ENCODE assay signal across 9 mouse cellular contexts in the genomic region with DNA sequence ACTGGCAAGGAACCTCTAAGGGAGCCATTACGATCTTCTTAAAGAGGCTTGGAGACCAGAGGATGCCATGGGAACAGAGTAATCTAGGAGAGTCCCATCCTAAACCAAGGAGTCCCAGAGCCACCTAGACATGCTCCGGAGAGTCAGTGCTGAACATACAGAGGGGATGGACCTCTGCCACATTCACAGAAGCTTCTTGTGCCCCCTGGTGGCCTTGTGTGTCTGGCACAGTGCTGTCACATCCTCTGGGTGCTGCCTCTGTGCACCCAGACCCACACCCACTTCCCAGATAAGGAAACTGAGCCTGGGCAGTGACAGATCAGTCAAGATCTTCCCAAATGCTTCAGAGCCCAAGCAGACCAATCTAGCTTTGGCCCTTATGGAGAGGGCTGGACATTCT. TPM values are rescaled to one million over a fixed set of nuclear protein-coding genes. Genes with fewer than 3 reads are reported as not detected.
DNase-seq lines count a peak whose midpoint lies in the region; TF ChIP-seq lines count a peak whose summit lies in the region.
"Had no signal": no experiment of that assay in that cellular context is flagged by ENCODE, and none has a peak within 500 bp of the region (broad histone marks: within the 10 kb centered on the region; RNA-seq: fewer than 3 reads in every experiment).

No protein-coding gene starts in this region.

- no peaks in the 10 kb centered on the region for H3K4me1 ChIP-seq in small intestine, adult 2 months (ENCODE audit: control insufficient read depth, insufficient read depth, insufficient read length, low read length)
- H3K4me1 ChIP-seq: stomach, embryonic 15.5 days had no signal

- DNase-seq in layer of hippocampus, adult 2 months (ENCODE audit: low spot score in 2 of 2) = no peak
- no peak for DNase-seq in layer of hippocampus, adult 8-10 months (ENCODE audit: low spot score in 2 of 2)
- DNase-seq in NIH3T3 (ENCODE audit: low read depth) = peak; percentile 34
- DNase-seq in embryo, embryonic 11.5 days (ENCODE audit: low read depth, low spot score) = peak; percentile 8
- DNase-seq in ovary, postnatal 10 days (ENCODE audit: low spot score) = no peak
- DNase-seq in left cerebral cortex, postnatal 36 days (ENCODE audit: low spot score in 2 of 2) = no peak

- TF ChIP-seq CTCF in layer of hippocampus, adult 2 months (conservative IDR thresholded peaks at IDR 0.05) = peak; percentile 56
- TF ChIP-seq CTCF in small intestine, adult 2 months (IDR thresholded peaks at IDR 0.05; ENCODE audit: extremely low read depth, insufficient read length, insufficient replicate concordance, low read depth, low read length) = peak; percentile 32; the same call in 1 of the 2 replicates

- H3K27ac ChIP-seq in layer of hippocampus, adult 2 months = no peak overlapping the region
- H3K27ac ChIP-seq in small intestine, adult 2 months (ENCODE audit: insufficient read depth, low read depth, low read length) = no peak overlapping the region
- H3K27ac ChIP-seq: embryonic facial prominence, embryonic 13.5 days; stomach, embryonic 15.5 days had no signal

- intact Hi-C loops in left cerebral cortex, postnatal 36 days (cut with DNase I) = no loop called here

- H3K4me3 ChIP-seq in layer of hippocampus, adult 2 months = no peak overlapping the region
- H3K4me3 ChIP-seq in small intestine, adult 2 months (ENCODE audit: low read depth, low read length) = no peak overlapping the region
- H3K4me3 ChIP-seq: embryonic facial prominence, embryonic 13.5 days; stomach, embryonic 15.5 days had no signal

- H3K36me3 ChIP-seq in small intestine, adult 2 months (ENCODE audit: control insufficient read depth, insufficient read depth, low read length) = no peaks in the 10 kb centered on the region
- H3K36me3 ChIP-seq: embryonic facial prominence, embryonic 13.5 days; stomach, embryonic 15.5 days had no signal

- WGBS in small intestine, adult 2 months = 62% methylated on average over 2 of the region's 2 CpGs

- H3K27me3 ChIP-seq in small intestine, adult 2 months (ENCODE audit: control insufficient read depth, insufficient read depth, low read length) = no peaks in the 10 kb centered on the region
- H3K27me3 ChIP-seq: stomach, embryonic 15.5 days had no signal

- no peak for TF ChIP-seq POLR2A in small intestine, adult 2 months (IDR thresholded peaks at IDR 0.05; ENCODE audit: low read depth, low read length)

RNA-seq across cellular contexts. Expression of gene Bsnd, which starts 1.6 kb away (rescaled TPM):
- not detected for total RNA-seq in layer of hippocampus, adult 2 months (2021)
- total RNA-seq in layer of hippocampus, adult 8-10 months (2022) = not detected
- not detected in 2 replicates for polyA plus RNA-seq in small intestine, adult 2 months (2012; rRNA removed)
- not detected for total RNA-seq in left cerebral cortex, postnatal 36 days (2021)
- polyA plus RNA-seq: embryonic facial prominence, embryonic 13.5 days; stomach, embryonic 15.5 days had no signal

RNA-seq across cellular contexts. Expression of gene Pcsk9, which starts 29.5 kb away (rescaled TPM):
- under 1 TPM; 0.10 TPM for total RNA-seq in layer of hippocampus, adult 2 months (2021)
- total RNA-seq in layer of hippocampus, adult 8-10 months (2022) = under 1 TPM in 3 of 4 experiments, not detected in 1; 0.11 to 0.16 (median 0.13) TPM
- 3.0 and 17.7 TPM in 2 replicates for polyA plus RNA-seq in small intestine, adult 2 months (2012; rRNA removed)
- total RNA-seq in left cerebral cortex, postnatal 36 days (2021) = 1 to 10 TPM; 3.6 to 3.7 TPM

Comparison
In these comparisons a context has a peak if more than half of its experiments do, and no peak if none do; other contexts are left out.
1. DNase-seq: peak in NIH3T3 (single experiment) and embryo, embryonic 11.5 days (single experiment); none in layer of hippocampus, adult 2 months (0 of 2), layer of hippocampus, adult 8-10 months (0 of 2), ovary, postnatal 10 days (single experiment) and left cerebral cortex, postnatal 36 days (0 of 2).